Mouse (Mus musculus): Measurements from ENCODE around the gene Gfm1.

Gfm1 gene

DNA sequence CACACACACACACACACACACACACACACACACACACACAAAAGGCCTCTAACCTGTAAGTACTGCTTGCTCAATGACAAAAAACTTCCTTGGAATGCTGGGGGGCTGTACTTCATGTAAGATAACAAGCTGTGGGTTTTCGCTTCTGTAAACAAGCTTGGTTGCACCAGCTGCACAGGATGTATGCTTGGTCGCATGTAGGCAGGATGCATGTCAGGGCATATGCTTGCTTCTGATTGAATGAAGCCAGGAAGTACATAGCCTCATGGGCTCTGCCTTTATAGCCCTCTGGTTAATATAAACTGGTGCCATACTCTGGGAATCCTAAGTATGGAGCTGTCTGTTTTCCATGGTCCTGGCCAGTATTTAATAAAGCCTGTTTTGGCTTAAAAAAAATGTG, 68.1 kb downstream of the Gfm1 start:
- no peak for DNase-seq

DNA sequence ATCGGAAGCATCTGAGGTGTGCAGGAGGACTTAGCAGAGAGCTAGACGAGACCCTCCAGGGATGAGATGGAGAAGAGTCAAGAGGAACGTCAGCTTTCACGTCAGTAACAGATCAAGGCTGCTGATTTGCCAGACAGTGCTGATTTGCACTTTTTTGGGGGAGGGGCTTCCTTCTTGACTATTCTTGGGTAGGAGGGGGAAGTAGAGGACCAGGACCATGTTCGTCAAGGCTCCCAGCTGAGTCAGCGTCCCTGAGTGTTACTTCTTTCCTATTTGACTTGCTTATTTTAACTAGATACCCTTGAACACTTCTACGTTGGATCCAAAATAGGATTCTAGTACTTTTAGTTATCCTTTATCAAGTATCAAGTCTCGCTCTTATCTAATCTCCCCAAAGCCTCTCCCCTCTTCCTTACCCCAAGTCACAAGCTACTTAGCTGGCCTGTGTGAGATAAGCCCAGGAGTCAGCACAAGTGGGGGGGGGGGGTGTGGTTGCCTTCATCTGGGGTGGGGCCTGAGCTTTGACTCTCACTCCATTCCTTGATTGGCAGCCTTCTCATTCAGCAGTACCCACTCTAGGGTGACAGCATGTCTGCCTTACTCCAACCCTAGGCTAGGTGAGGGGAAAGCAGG, 69.0 kb downstream of the Gfm1 start:
- DNase-seq: no peak

DNA sequence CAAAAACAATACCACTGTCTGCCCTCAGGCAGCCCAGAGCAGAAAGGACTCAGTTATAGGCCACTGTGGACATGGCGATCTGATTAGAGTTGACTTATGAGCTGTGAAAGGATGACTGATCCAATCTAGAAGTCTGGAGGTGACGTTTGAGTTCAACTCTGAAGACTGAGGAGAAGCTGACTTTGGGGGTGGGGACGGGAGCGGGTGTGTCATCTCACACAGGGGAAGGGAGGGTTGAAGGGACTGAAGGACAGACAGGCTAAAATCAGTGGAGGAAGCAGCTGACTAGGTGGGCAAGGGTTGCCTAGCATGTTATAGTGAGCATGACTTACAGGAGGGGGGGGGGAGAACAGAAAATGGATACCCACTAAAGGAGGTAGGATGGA, 69.5 kb downstream of the Gfm1 start:
- DNase-seq: no peak

DNA sequence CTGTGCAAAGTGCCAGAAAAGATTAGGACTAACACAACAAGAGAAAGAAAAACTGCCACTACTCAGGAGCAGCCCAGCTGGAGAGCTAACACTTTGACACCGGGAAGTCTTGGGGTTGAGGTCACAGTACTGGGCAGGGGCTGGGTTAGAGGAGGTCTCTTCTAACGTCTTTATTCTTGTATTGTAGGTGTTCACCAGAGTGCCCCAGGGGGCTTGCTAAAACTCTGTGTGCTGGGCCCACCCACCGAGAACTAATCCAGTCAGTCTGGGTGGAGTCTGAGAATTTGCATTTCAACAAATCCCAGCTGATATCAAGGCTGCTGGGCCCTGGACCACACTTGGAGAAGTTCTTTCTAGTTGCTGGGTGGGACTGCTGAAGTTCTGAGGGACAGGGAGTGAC, 74.0 kb downstream of the Gfm1 start:
- DNase-seq: no peak

DNA sequence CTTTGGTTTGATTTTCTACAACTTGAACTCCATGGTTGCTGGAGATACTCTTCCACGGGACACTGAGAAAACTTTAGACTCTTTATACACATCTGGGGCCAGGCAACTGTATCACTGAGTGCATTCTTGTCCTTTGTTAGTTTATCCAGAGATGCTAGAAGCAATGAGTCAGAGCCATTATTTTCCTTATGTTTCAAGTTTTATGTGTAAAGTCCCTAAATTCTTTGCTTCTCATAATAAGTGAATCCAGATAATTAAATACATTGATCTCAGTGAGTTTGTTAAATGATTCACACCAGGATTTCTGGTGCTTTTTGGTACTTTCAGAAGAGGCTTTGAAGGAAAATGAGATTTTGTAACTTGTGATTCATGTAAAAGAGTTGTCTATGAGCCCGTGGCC, 75.4 kb downstream of the Gfm1 start:
- DNase-seq: no peak

DNA sequence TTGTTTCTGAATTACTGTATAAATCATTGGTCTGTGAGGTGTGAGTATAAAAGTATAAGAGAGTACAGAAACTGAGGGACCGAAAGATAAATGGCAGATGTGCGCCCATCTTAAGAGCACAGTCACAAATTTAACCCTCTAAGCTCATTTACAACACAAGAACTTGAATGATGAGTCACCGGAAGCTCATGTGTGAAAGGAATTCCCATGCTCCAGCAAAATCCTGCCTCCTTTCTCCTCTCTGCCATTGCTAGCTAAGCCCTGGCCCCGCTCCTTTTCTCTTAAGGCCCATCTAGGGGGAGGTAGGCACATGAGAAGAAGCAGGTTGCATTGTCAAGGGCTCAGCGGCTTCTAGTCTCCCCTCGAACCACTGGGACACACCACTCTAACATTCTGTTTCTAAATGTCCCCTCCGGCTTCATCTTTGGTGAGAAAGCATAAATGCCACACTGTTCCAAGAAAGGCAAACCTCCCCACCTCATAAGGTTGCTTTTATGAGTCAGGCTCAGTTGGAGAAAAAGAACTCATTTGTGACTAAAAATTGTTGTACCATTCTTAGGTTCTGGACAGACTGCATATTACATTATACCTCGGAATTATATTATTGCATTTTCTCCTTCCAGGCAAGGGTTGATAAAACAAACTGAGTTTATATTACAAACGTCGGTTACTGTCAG, 78.5 kb downstream of the Gfm1 start:
- DNase-seq: no peak

DNA sequence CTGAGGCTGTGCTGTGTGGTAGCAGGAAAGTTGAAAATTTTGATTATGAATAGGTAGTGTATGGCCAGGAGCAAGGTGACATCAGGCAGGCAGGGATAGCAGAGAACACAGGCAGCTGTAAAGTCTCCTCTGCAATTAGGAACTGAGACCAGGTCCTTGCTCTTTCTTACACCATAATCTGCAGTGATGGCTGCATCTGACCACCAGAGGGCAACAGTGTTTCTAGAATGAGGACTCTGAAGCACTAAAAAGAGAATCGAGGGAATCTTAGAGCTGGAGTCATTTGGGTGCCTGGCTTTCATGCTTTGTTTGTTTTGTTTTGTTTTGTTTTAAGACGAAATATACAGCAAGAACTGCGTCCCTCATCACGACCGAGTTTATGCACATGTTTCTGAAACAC, 82.9 kb downstream of the Gfm1 start:
- DNase-seq: peak; percentile 88

DNA sequence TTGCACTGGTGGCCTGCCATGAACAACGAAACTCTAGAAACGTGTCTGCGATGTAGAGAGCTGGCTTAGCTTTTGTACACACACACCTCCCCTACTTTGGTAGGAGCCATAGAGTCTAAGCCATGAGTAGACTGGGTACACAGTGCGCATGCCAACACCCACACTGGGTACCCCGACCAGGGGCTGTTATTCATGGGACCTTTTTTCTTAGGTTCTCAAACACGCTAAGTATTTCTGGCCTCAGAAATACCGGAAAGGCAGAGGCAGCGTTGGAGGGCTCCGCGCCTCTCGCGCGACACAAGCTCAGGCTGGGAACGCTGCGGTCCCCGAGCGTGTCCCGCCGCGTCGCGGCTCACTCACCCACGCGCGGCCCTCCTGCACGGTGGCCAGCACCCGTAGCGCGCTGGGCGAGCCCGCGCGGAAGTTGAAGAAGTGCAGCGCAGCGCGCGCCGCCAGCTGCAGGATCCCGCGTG, 84.9 kb downstream of the Gfm1 start:
- DNase-seq: no peak

DNA sequence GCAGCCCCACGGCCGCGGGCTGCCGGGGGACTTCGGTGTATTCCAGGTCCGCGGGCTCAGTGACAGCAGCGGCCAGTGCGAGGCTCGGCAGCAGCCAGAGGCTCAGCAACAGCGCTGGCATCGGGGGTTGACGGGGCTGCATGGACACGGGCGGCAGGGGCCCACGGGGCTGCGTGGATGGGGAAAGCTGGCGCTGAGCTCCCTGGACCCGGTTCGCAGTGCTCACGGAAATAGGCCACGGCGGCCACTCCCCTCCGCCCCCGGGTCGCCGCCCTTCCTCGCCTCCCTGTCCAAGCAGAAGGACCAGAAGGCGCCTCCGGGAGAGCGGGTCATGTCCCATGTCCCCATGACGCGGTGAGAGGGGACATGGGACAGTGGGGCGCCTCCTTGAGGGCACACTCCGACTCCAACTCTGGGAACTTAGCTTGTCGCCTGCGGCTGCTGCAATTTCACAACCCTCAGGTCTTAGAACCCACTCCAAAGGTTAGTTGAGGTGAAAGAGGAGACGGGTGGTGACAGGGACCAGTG, 85.4 kb downstream of the Gfm1 start, which contains the start of gene Rarres1:
TSS of gene Rarres1 (minus strand) at position 250 of the 528 bp plus-strand sequence.
- no peak for DNase-seq

DNA sequence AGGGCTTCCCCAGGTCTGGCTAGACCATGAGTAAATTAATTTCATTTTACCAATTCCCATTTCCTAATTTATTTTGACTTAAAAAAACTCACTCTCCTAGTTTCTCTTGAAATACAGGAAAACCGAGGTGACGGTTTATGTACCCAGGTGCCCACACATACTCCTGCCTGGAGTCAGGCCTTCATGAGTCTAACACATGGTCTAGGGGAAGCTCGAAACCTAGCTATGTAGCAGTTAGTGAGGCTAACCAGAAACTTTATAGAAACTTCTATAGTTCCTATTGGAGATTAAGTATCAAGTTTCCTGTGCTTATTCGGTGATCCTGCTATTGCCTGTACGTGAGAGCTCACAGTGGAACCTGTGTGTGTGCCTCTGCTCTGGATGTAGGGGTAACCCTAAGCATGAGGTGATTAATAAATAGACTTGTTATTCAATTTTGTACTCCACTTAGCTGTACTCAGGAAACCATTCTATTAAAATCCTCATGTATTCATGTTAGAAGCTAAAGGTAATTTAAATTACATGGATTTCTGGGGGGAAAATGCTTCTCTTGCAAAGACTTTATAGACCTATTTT, 90.8 kb downstream of the Gfm1 start:
- DNase-seq: no peak

DNA sequence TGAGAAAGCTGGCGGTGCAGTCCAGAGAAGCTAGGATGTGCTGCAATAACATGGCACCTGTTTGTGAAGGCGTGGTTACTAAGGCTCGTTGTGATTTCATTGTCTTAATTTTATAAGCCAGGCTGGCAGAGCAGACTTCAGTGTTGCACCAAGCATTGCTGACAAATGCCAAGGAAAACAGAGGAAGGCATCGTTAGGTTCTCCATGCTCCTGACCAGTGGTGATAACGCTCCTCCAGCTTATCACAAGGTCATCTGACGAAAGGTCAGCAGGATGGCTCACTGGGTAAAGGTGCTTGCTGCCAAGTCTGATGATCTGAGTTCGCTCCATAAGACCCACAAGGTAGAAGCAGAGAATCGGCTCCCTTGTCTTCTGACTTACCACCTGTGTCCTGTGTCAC, 92.8 kb downstream of the Gfm1 start:
- no peak for DNase-seq

DNA sequence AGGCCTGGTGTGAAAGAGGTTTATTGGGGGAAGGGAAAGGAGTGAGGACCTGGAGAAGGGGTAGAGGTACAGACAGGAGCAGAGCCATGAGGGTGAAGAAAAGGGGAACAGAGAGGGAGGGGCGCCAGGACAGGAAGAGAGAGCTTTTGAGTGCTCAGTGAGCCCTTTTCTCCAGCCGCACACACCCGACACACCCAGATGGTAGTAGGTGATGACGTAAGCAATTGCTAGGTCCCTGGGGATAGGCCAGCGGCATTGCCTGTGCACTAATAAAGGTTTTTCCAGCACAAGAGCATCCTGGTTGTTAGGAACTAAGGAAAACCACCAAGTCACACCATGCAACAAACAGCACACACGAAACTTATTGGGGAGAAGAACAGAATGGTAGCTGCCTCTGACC, 94.9 kb downstream of the Gfm1 start:
- no peak for DNase-seq
